Comparison of ENCODE assay signal across 21 mouse cellular contexts in genomic region chr15:102413687-102414086, GRCm38 (mm10). TPM values are rescaled to one million over a fixed set of nuclear protein-coding genes. Genes with fewer than 3 reads are reported as not detected.
DNase-seq lines count a peak whose midpoint lies in the region; TF ChIP-seq lines count a peak whose summit lies in the region.
"Had no signal": no experiment of that assay in that cellular context is flagged by ENCODE, and none has a peak within 500 bp of the region (broad histone marks: within the 10 kb centered on the region; RNA-seq: fewer than 3 reads in every experiment).

No protein-coding gene starts in this region.

- H3K9me3 ChIP-seq in CH12.LX (replicated peaks; ENCODE audit: low read length) (no peaks in the 10 kb centered on the region), MEL (replicated peaks; ENCODE audit: insufficient read depth, low read length) (no peaks in the 10 kb centered on the region)
- H3K9me3 ChIP-seq: embryonic facial prominence, embryonic 10.5 days; embryonic facial prominence, embryonic 12.5 days; forebrain, embryonic 13.5 days; forebrain, embryonic 15.5 days; G1E had no signal

- H3K4me2 ChIP-seq in CH12.LX (ENCODE audit: insufficient read depth, low read depth, poor library complexity, severe bottlenecking) = peak overlapping the region; percentile 21; the same call in 1 of the 2 replicates
- H3K4me2 ChIP-seq: embryonic facial prominence, embryonic 12.5 days; forebrain, embryonic 13.5 days; forebrain, embryonic 15.5 days had no signal

- intact Hi-C loops in gastrocnemius, adult 2 months (cut with DNase I) = no loop called here

- TF ChIP-seq RAD21 in CH12.LX (IDR thresholded peaks at IDR 0.05; ENCODE audit: low read depth, low read length) (no peak), MEL (IDR thresholded peaks at IDR 0.05; ENCODE audit: low read depth, low read length) (no peak)

- TF ChIP-seq CTCF in gastrocnemius, adult 2 months (IDR thresholded peaks at IDR 0.05) = no peak
- no peak for TF ChIP-seq CTCF in CH12.LX (conservative IDR thresholded peaks at IDR 0.05 in 1 of 2, IDR thresholded peaks at IDR 0.05 in 1 of 2; ENCODE audit: low read depth in 2 of 2, low read length in 2 of 2)
- TF ChIP-seq CTCF in MEL (IDR thresholded peaks at IDR 0.05 in 2 of 3, conservative IDR thresholded peaks at IDR 0.05 in 1 of 3; ENCODE audit: control insufficient read depth in 1 of 3, insufficient read depth in 1 of 3, low read depth in 2 of 3, low read length in 3 of 3, poor library complexity in 1 of 3, severe bottlenecking in 1 of 3) = no peak

- H3K27ac ChIP-seq in gastrocnemius, adult 2 months = peak overlapping the region; percentile 40
- no peak overlapping the region for H3K27ac ChIP-seq in CH12.LX (ENCODE audit: insufficient read depth, low read depth)
- no peak overlapping the region for H3K27ac ChIP-seq in MEL (ENCODE audit: control insufficient read depth, low read depth, low read length)
- H3K27ac ChIP-seq: embryonic facial prominence, embryonic 10.5 days; embryonic facial prominence, embryonic 12.5 days; forebrain, embryonic 13.5 days; forebrain, embryonic 15.5 days had no signal

- dilution Hi-C loops in CH12.LX (cut with MboI; ENCODE audit: extremely low pct_ligation_motif_present, extremely low pct_unique_long_range_greater_than_20kb, low sequenced_read_pairs) = no loop called here

- H3K9ac ChIP-seq in CH12.LX (ENCODE audit: insufficient read depth, low read depth) = no peak overlapping the region
- H3K9ac ChIP-seq in MEL (ENCODE audit: control insufficient read depth, low read depth, low read length, poor library complexity, severe bottlenecking) = no peak overlapping the region
- H3K9ac ChIP-seq: embryonic facial prominence, embryonic 12.5 days; forebrain, embryonic 13.5 days; forebrain, embryonic 15.5 days; forebrain, postnatal 0 days had no signal

- TF ChIP-seq POLR2A in CH12.LX (IDR thresholded peaks at IDR 0.05; ENCODE audit: low read depth, low read length) = no peak
- no peak for TF ChIP-seq POLR2A in MEL (IDR thresholded peaks at IDR 0.05; ENCODE audit: control insufficient read depth in 1 of 2, insufficient read depth in 1 of 2, low read depth in 1 of 2, low read length in 2 of 2, poor library complexity in 1 of 2)

- peaks cover 15 to 58% of the 10 kb centered on the region in 2 experiments for H3K36me3 ChIP-seq in CH12.LX (replicated peaks in 1 of 2; ENCODE audit: control insufficient read depth in 1 of 2, insufficient read depth in 1 of 2, low read length in 1 of 2)
- peaks cover 19 to 46% of the 10 kb centered on the region in 2 experiments for H3K36me3 ChIP-seq in MEL (ENCODE audit: control insufficient read depth in 1 of 2, insufficient read depth in 2 of 2, low read length in 2 of 2)

- TF ChIP-seq EP300 in CH12.LX (IDR thresholded peaks at IDR 0.05; ENCODE audit: low read length) (no peak), MEL (IDR thresholded peaks at IDR 0.05; ENCODE audit: low read depth in 1 of 2, low read length in 2 of 2) (no peak)

- H3K4me1 ChIP-seq in CH12.LX (ENCODE audit: control insufficient read depth in 1 of 2, insufficient read depth in 2 of 2) (peaks cover 8 to 54% of the 10 kb centered on the region in 2 experiments), MEL (ENCODE audit: control insufficient read depth in 1 of 2, insufficient read depth in 2 of 2, low read length in 2 of 2) (peaks cover 5 to 11% of the 10 kb centered on the region in 2 experiments)

- no peak overlapping the region for H3K4me3 ChIP-seq in gastrocnemius, adult 2 months
- H3K4me3 ChIP-seq in CH12.LX (replicated peaks in 1 of 3; ENCODE audit: low read depth in 2 of 3, low read length in 2 of 3, poor library complexity in 1 of 3) (no peak overlapping the region), MEL (ENCODE audit: control insufficient read depth in 1 of 2, insufficient read depth in 1 of 2, low read depth in 2 of 2, low read length in 2 of 2) (no peak overlapping the region)
- H3K4me3 ChIP-seq: embryonic facial prominence, embryonic 10.5 days; embryonic facial prominence, embryonic 12.5 days; forebrain, embryonic 13.5 days; forebrain, embryonic 15.5 days had no signal

- no peaks in the 10 kb centered on the region for H3K27me3 ChIP-seq in CH12.LX (replicated peaks)
- H3K27me3 ChIP-seq in MEL (ENCODE audit: control insufficient read depth in 1 of 2, insufficient read depth in 2 of 2, low read length in 2 of 2) = no peaks in the 10 kb centered on the region
- H3K27me3 ChIP-seq: embryonic facial prominence, embryonic 12.5 days; forebrain, embryonic 13.5 days; forebrain, embryonic 15.5 days had no signal

- DNase-seq in gastrocnemius, adult 2 months = no peak
- DNase-seq in gastrocnemius, adult 8-10 months (ENCODE audit: low spot score in 2 of 2) = no peak
- DNase-seq in CH12.LX (ENCODE audit: extremely low read depth) (no peak), MEL (ENCODE audit: low read depth, low spot score) (no peak)
- DNase-seq in left cerebral cortex, adult 18-20 months (ENCODE audit: low spot score in 2 of 2) = no peak
- DNase-seq: adrenal gland, adult 2 months; adrenal gland, postnatal 10 days; adrenal gland, postnatal 25 days; B cell, adult 2 months; cerebellum, adult 11 months; cerebellum, adult 18-20 months; cerebellum, adult 8-10 months; cerebellum, adult 9-11 months; cerebellum, postnatal 14 days; forebrain, postnatal 0 days had no signal

- in situ Hi-C loops in CH12.LX (cut with MboI; ENCODE audit: low pct_ligation_motif_present, low pct_unique_long_range_greater_than_20kb, low sequenced_read_pairs) = no loop called here

- H3K79me2 ChIP-seq in CH12.LX (replicated peaks; ENCODE audit: control insufficient read depth, extremely low read depth, insufficient read depth, poor library complexity, severe bottlenecking) = peaks cover 96% of the 10 kb centered on the region
- H3K79me2 ChIP-seq in MEL (ENCODE audit: control insufficient read depth, insufficient read depth, low read length, poor library complexity) = peaks cover 49% of the 10 kb centered on the region

TF ChIP-seq in CH12.LX, 34 proteins besides CTCF, POLR2A, EP300 and RAD21:
- TF ChIP-seq ZNF384 (IDR thresholded peaks at IDR 0.05; ENCODE audit: low read depth, low read length) (peak; percentile 69), CHD1 (IDR thresholded peaks at IDR 0.05; ENCODE audit: low read depth, low read length) (no peak)

TF ChIP-seq in MEL, 35 proteins besides CTCF, POLR2A, EP300 and RAD21:
- TF ChIP-seq ZNF384 (IDR thresholded peaks at IDR 0.05; ENCODE audit: low read depth, low read length) (peak; percentile 77), ZKSCAN1 (IDR thresholded peaks at IDR 0.05; ENCODE audit: low read depth, low read length) (no peak)

RNA-seq across cellular contexts. Expression of gene Sp1, which starts 7.7 kb away (rescaled TPM):
- 10 to 100 TPM; 23.0 to 25.1 TPM for total RNA-seq in gastrocnemius, adult 2 months (2021)
- 10 to 100 TPM; 17.9 to 22.2 (median 20.5) TPM for total RNA-seq in gastrocnemius, adult 8-10 months (2022)
- total RNA-seq in CH12.LX (2012; rRNA removed) (23.3 and 23.5 TPM in 2 replicates), CH12.LX (2014; rRNA removed) (22.3 and 27.1 TPM in 2 replicates), MEL (2012; rRNA removed) (16.3 and 22.0 TPM in 2 replicates)
- polyA plus RNA-seq in CH12.LX (2012; ENCODE audit: insufficient read length, low read depth) (25.6 and 31.8 TPM in 2 replicates), MEL (2012; ENCODE audit: insufficient read depth in 1 of 2, insufficient read length in 2 of 2, low read depth in 1 of 2, low replicate concordance in 2 of 2, missing spikeins in 1 of 2) (10 to 100 TPM; 47.2 to 92.3 TPM)
- total RNA-seq in left cerebral cortex, adult 18-20 months (2021) = 10 to 100 TPM; 23.8 to 32.2 TPM

RNA-seq across cellular contexts. Expression of gene Amhr2, which starts 31.5 kb away (rescaled TPM):
- total RNA-seq in gastrocnemius, adult 2 months (2021) = 1 to 10 TPM; 7.2 to 9.5 TPM
- total RNA-seq in gastrocnemius, adult 8-10 months (2022) = 10 to 100 TPM in 3 of 4 experiments, 1 to 10 TPM in 1; 9.9 to 14.2 (median 11.7) TPM
- not detected in 2 replicates for total RNA-seq in CH12.LX (2012; rRNA removed)
- not detected in 2 replicates for total RNA-seq in CH12.LX (2014; rRNA removed)
- polyA plus RNA-seq in CH12.LX (2012; ENCODE audit: insufficient read length, low read depth) = not detected in 2 replicates
- 6.9 and 8.0 TPM in 2 replicates for total RNA-seq in MEL (2012; rRNA removed)
- polyA plus RNA-seq in MEL (2012; ENCODE audit: insufficient read depth in 1 of 2, insufficient read length in 2 of 2, low read depth in 1 of 2, low replicate concordance in 2 of 2, missing spikeins in 1 of 2) = 10 to 100 TPM in 1 of 2 experiments, not detected in 1; 22.7 TPM
- total RNA-seq in left cerebral cortex, adult 18-20 months (2021) = 1 to 10 TPM; 1.7 to 2.1 TPM
- total RNA-seq: G1E had no signal
- polyA plus RNA-seq: G1E had no signal

RNA-seq across cellular contexts. Expression of gene Prr13, which starts 45.1 kb away (rescaled TPM):
- 10 to 100 TPM; 17.3 to 18.2 TPM for total RNA-seq in gastrocnemius, adult 2 months (2021)
- 10 to 100 TPM; 16.4 to 22.3 (median 20.2) TPM for total RNA-seq in gastrocnemius, adult 8-10 months (2022)
- total RNA-seq in CH12.LX (2012; rRNA removed) (34.5 and 36.4 TPM in 2 replicates), CH12.LX (2014; rRNA removed) (26.1 and 32.2 TPM in 2 replicates), MEL (2012; rRNA removed) (15.2 and 17.3 TPM in 2 replicates)
- polyA plus RNA-seq in CH12.LX (2012; ENCODE audit: insufficient read length, low read depth) (94.8 and 131 TPM in 2 replicates), MEL (2012; ENCODE audit: insufficient read depth in 1 of 2, insufficient read length in 2 of 2, low read depth in 1 of 2, low replicate concordance in 2 of 2, missing spikeins in 1 of 2) (10 to 100 TPM in 1 of 2 experiments, not detected in 1; 73.3 TPM)
- 10 to 100 TPM; 55.0 to 57.5 TPM for total RNA-seq in left cerebral cortex, adult 18-20 months (2021)

RNA-seq across cellular contexts. Expression of gene Sp7, which starts 46.7 kb away (rescaled TPM):
- not detected for total RNA-seq in gastrocnemius, adult 2 months (2021)
- not detected for total RNA-seq in gastrocnemius, adult 8-10 months (2022)
- total RNA-seq in CH12.LX (2012; rRNA removed) (0.04 TPM in 1 of 2 replicates, not detected in the other), CH12.LX (2014; rRNA removed) (not detected in 2 replicates), MEL (2012; rRNA removed) (not detected in 2 replicates)
- polyA plus RNA-seq in CH12.LX (2012; ENCODE audit: insufficient read length, low read depth) (not detected in 2 replicates), MEL (2012; ENCODE audit: insufficient read depth in 1 of 2, insufficient read length in 2 of 2, low read depth in 1 of 2, low replicate concordance in 2 of 2, missing spikeins in 1 of 2) (not detected)
- under 1 TPM; 0.44 to 0.68 TPM for total RNA-seq in left cerebral cortex, adult 18-20 months (2021)
- polyA plus RNA-seq: CD4-positive, CD25-positive, alpha-beta regulatory T cell, adult 4 months; G1E had no signal

RNA-seq across cellular contexts. Expression of gene Pcbp2, which starts 56.7 kb away (rescaled TPM):
- 100 to 1,000 TPM; 401 to 459 TPM for total RNA-seq in gastrocnemius, adult 2 months (2021)
- 100 to 1,000 TPM; 379 to 451 (median 385) TPM for total RNA-seq in gastrocnemius, adult 8-10 months (2022)
- 263 and 281 TPM in 2 replicates for total RNA-seq in CH12.LX (2012; rRNA removed)
- 308 and 379 TPM in 2 replicates for total RNA-seq in CH12.LX (2014; rRNA removed)
- polyA plus RNA-seq in CH12.LX (2012; ENCODE audit: insufficient read length, low read depth) = 1,350 and 1,545 TPM in 2 replicates
- total RNA-seq in MEL (2012; rRNA removed) = 359 and 427 TPM in 2 replicates
- polyA plus RNA-seq in MEL (2012; ENCODE audit: insufficient read depth in 1 of 2, insufficient read length in 2 of 2, low read depth in 1 of 2, low replicate concordance in 2 of 2, missing spikeins in 1 of 2) = 1,000 to 10,000 TPM in 1 of 2 experiments, 100 to 1,000 TPM in 1; 977 to 2,091 TPM
- 100 to 1,000 TPM; 499 to 503 TPM for total RNA-seq in left cerebral cortex, adult 18-20 months (2021)
